Mouse (Mus musculus): ENCODE measurements around the gene Frmd5.
"Not testable (repeated sequence)": the region's sequence is repeated elsewhere in the genome, so short reads cannot be mapped to it uniquely, and the experiment has no call there.

Gene Frmd5

GRCm38 (mm10) chr2:121806959-121807653 lies at the start of gene Frmd5:
Gene Frmd5 (minus strand): TSS chr2:121807087.
- ATAC-seq (ENCODE audit: insufficient number of reproducible peaks, low FRiP score, low TSS enrichment), result peak; percentile 99

GRCm38 (mm10) chr2:121853974-121854373 lies 47.1 kb upstream of the Frmd5 start:
- no peak for ATAC-seq (ENCODE audit: insufficient number of reproducible peaks, low FRiP score, low TSS enrichment)

- no peak for ATAC-seq (ENCODE audit: insufficient number of reproducible peaks, low FRiP score, low TSS enrichment)
Observed at GRCm38 (mm10) chr2:121852045-121852444, 45.2 kb upstream of the Frmd5 start.

GRCm38 (mm10) chr2:121846050-121846449 lies 39.2 kb upstream of the Frmd5 start:
- ATAC-seq (ENCODE audit: insufficient number of reproducible peaks, low FRiP score, low TSS enrichment), result no peak

- ATAC-seq (ENCODE audit: insufficient number of reproducible peaks, low FRiP score, low TSS enrichment), result no peak
Observed at GRCm38 (mm10) chr2:121842249-121842648, 35.4 kb upstream of the Frmd5 start.

- no peak for ATAC-seq (ENCODE audit: insufficient number of reproducible peaks, low FRiP score, low TSS enrichment)
Observed at GRCm38 (mm10) chr2:121841453-121841852, 34.6 kb upstream of the Frmd5 start.

- no peak for ATAC-seq (ENCODE audit: insufficient number of reproducible peaks, low FRiP score, low TSS enrichment)
Observed at GRCm38 (mm10) chr2:121834926-121835325, 28.0 kb upstream of the Frmd5 start.

- peak; percentile 58; the same call in 1 of the 2 replicates for ATAC-seq (ENCODE audit: insufficient number of reproducible peaks, low FRiP score, low TSS enrichment)
Observed at GRCm38 (mm10) chr2:121832484-121832894, 25.6 kb upstream of the Frmd5 start.

GRCm38 (mm10) chr2:121828411-121828810 lies 21.5 kb upstream of the Frmd5 start:
- no peak for ATAC-seq (ENCODE audit: insufficient number of reproducible peaks, low FRiP score, low TSS enrichment)

GRCm38 (mm10) chr2:121826189-121826588 lies 19.3 kb upstream of the Frmd5 start:
- ATAC-seq (ENCODE audit: insufficient number of reproducible peaks, low FRiP score, low TSS enrichment), result no peak

GRCm38 (mm10) chr2:121824653-121825052 lies 17.8 kb upstream of the Frmd5 start:
- no peak for ATAC-seq (ENCODE audit: insufficient number of reproducible peaks, low FRiP score, low TSS enrichment)

GRCm38 (mm10) chr2:121821787-121822186 lies 14.9 kb upstream of the Frmd5 start:
- ATAC-seq (ENCODE audit: insufficient number of reproducible peaks, low FRiP score, low TSS enrichment), result no peak

GRCm38 (mm10) chr2:121810876-121811275 lies 4.0 kb upstream of the Frmd5 start:
- ATAC-seq (ENCODE audit: insufficient number of reproducible peaks, low FRiP score, low TSS enrichment), result not testable (repeated sequence)

- no peak for ATAC-seq (ENCODE audit: insufficient number of reproducible peaks, low FRiP score, low TSS enrichment)
Observed at GRCm38 (mm10) chr2:121809126-121809525, 2.2 kb upstream of the Frmd5 start.

GRCm38 (mm10) chr2:121806171-121806943 lies 530 bp downstream of the Frmd5 start:
- ATAC-seq (ENCODE audit: insufficient number of reproducible peaks, low FRiP score, low TSS enrichment), result peak; percentile 26; the same call in 1 of the 2 replicates

GRCm38 (mm10) chr2:121799051-121799450 lies 7.8 kb downstream of the Frmd5 start:
- no peak for ATAC-seq (ENCODE audit: insufficient number of reproducible peaks, low FRiP score, low TSS enrichment)

GRCm38 (mm10) chr2:121795995-121796394 lies 10.9 kb downstream of the Frmd5 start:
- no peak for ATAC-seq (ENCODE audit: insufficient number of reproducible peaks, low FRiP score, low TSS enrichment)

GRCm38 (mm10) chr2:121789777-121790176 lies 17.1 kb downstream of the Frmd5 start:
- no peak for ATAC-seq (ENCODE audit: insufficient number of reproducible peaks, low FRiP score, low TSS enrichment)

- ATAC-seq (ENCODE audit: insufficient number of reproducible peaks, low FRiP score, low TSS enrichment), result no peak
Observed at GRCm38 (mm10) chr2:121788415-121788814, 18.5 kb downstream of the Frmd5 start.

GRCm38 (mm10) chr2:121787767-121788166 lies 19.1 kb downstream of the Frmd5 start:
- ATAC-seq (ENCODE audit: insufficient number of reproducible peaks, low FRiP score, low TSS enrichment), result no peak

- ATAC-seq (ENCODE audit: insufficient number of reproducible peaks, low FRiP score, low TSS enrichment), result no peak
Observed at GRCm38 (mm10) chr2:121787271-121787670, 19.6 kb downstream of the Frmd5 start.

- ATAC-seq (ENCODE audit: insufficient number of reproducible peaks, low FRiP score, low TSS enrichment), result no peak
Observed at GRCm38 (mm10) chr2:121776219-121776618, 30.7 kb downstream of the Frmd5 start.

Measured in cerebellum, adult (tissue).